Mouse (Mus musculus): ENCODE measurements around the gene Esp8.
"Not testable (repeated sequence)": the region's sequence is repeated elsewhere in the genome, so short reads cannot be mapped to it uniquely, and the experiment has no call there.

The Esp8 gene

GRCm38 (mm10) chr17:40519818-40520217, at the start of gene Esp8:
TSS of gene Esp8 (plus strand) at chr17:40520022.
- DNase-seq (ENCODE audit: low spot score): no peak

GRCm38 (mm10) chr17:40483566-40483965, 36.3 kb upstream of the Esp8 start:
- not testable (repeated sequence) for DNase-seq (ENCODE audit: low spot score)

- not testable (repeated sequence) for DNase-seq (ENCODE audit: low spot score)
Observed at GRCm38 (mm10) chr17:40495468-40496185, 24.2 kb upstream of the Esp8 start.

GRCm38 (mm10) chr17:40529813-40530212, 10.0 kb downstream of the Esp8 start:
- DNase-seq (ENCODE audit: low spot score): no peak

GRCm38 (mm10) chr17:40531147-40531546, 11.3 kb downstream of the Esp8 start:
- DNase-seq (ENCODE audit: low spot score): no peak

GRCm38 (mm10) chr17:40547005-40547404, 27.2 kb downstream of the Esp8 start:
- not testable (repeated sequence) for DNase-seq (ENCODE audit: low spot score)

- DNase-seq (ENCODE audit: low spot score): no peak
Observed at GRCm38 (mm10) chr17:40553470-40553869, 33.6 kb downstream of the Esp8 start.

GRCm38 (mm10) chr17:40561207-40561606, 41.4 kb downstream of the Esp8 start, which contains the start of gene Esp6:
TSS of gene Esp6 (plus strand) at chr17:40561507.
- no peak for DNase-seq (ENCODE audit: low spot score)
